Mouse (Mus musculus) spleen, postnatal 36 days (tissue): ENCODE results near the gene Dnaja2.

Experiments used
- DNase-seq, 2 experiments: peaks; one replicate each; pipeline ENCODE4 v3.0.0; 2022; ENCODE audit warnings: low spot score in 2 of 2, mixed read lengths in 1 of 2

Dnaja2 gene

GRCm38 (mm10) chr8:85555181-85556145, at the start of gene Dnaja2:
Dnaja2 (minus strand) TSS chr8:85555344.
- peak; percentile 84 to 85 for DNase-seq

GRCm38 (mm10) chr8:85604201-85604600, 49.1 kb upstream of the Dnaja2 start:
- DNase-seq: no peak

GRCm38 (mm10) chr8:85603203-85603895, 48.2 kb upstream of the Dnaja2 start:
- no peak for DNase-seq

- no peak for DNase-seq
Observed at GRCm38 (mm10) chr8:85602737-85603136, 47.6 kb upstream of the Dnaja2 start.

- no peak for DNase-seq
Observed at GRCm38 (mm10) chr8:85601741-85602140, 46.6 kb upstream of the Dnaja2 start.

- no peak for DNase-seq
Observed at GRCm38 (mm10) chr8:85597413-85598191, 42.5 kb upstream of the Dnaja2 start.

- no peak for DNase-seq
Observed at GRCm38 (mm10) chr8:85595391-85595790, 40.2 kb upstream of the Dnaja2 start.

- no peak for DNase-seq
Observed at GRCm38 (mm10) chr8:85594983-85595382, 39.8 kb upstream of the Dnaja2 start.

GRCm38 (mm10) chr8:85593324-85593723, 38.2 kb upstream of the Dnaja2 start:
- DNase-seq: no peak

GRCm38 (mm10) chr8:85591532-85591931, 36.4 kb upstream of the Dnaja2 start:
- no peak for DNase-seq

- no peak for DNase-seq
Observed at GRCm38 (mm10) chr8:85590258-85590657, 35.1 kb upstream of the Dnaja2 start.

- DNase-seq: no peak
Observed at GRCm38 (mm10) chr8:85588596-85588995, 33.5 kb upstream of the Dnaja2 start.

- no peak for DNase-seq
Observed at GRCm38 (mm10) chr8:85577666-85578065, 22.5 kb upstream of the Dnaja2 start.

GRCm38 (mm10) chr8:85573972-85574496, 18.9 kb upstream of the Dnaja2 start:
- no peak for DNase-seq

- DNase-seq: no peak
Observed at GRCm38 (mm10) chr8:85570466-85570865, 15.3 kb upstream of the Dnaja2 start.

GRCm38 (mm10) chr8:85567801-85568200, 12.7 kb upstream of the Dnaja2 start:
- no peak for DNase-seq

- DNase-seq: no peak
Observed at GRCm38 (mm10) chr8:85565186-85565585, 10.0 kb upstream of the Dnaja2 start.

- no peak for DNase-seq
Observed at GRCm38 (mm10) chr8:85563336-85563735, 8.2 kb upstream of the Dnaja2 start.

GRCm38 (mm10) chr8:85559966-85560365, 4.8 kb upstream of the Dnaja2 start:
- DNase-seq: no peak

- peak; percentile 19 to 27 for DNase-seq
Observed at GRCm38 (mm10) chr8:85559201-85559600, 4.1 kb upstream of the Dnaja2 start.

- no peak for DNase-seq
Observed at GRCm38 (mm10) chr8:85557601-85557986, 2.5 kb upstream of the Dnaja2 start.
